Mouse (Mus musculus): ENCODE measurements around the gene Htra1.

The Htra1 gene

GRCm38 (mm10) chr7:130966451-130966850, 30.5 kb downstream of the Htra1 start:
- DNase-seq (ENCODE audit: low read depth, low spot score) = no peak

GRCm38 (mm10) chr7:130966876-130967275, 31.0 kb downstream of the Htra1 start:
- no peak for DNase-seq (ENCODE audit: low read depth, low spot score)

GRCm38 (mm10) chr7:130967901-130968300, 32.0 kb downstream of the Htra1 start:
- DNase-seq (ENCODE audit: low read depth, low spot score) = no peak

GRCm38 (mm10) chr7:130968537-130968936, 32.6 kb downstream of the Htra1 start:
- peak; percentile 68 for DNase-seq (ENCODE audit: low read depth, low spot score)

- no peak for DNase-seq (ENCODE audit: low read depth, low spot score)
Observed at GRCm38 (mm10) chr7:130969076-130969475, 33.2 kb downstream of the Htra1 start.

- no peak for DNase-seq (ENCODE audit: low read depth, low spot score)
Observed at GRCm38 (mm10) chr7:130969507-130969906, 33.6 kb downstream of the Htra1 start.

- DNase-seq (ENCODE audit: low read depth, low spot score) = peak; percentile 70
Observed at GRCm38 (mm10) chr7:130972767-130973166, 36.9 kb downstream of the Htra1 start.

- DNase-seq (ENCODE audit: low read depth, low spot score) = no peak
Observed at GRCm38 (mm10) chr7:130976305-130976935, 40.5 kb downstream of the Htra1 start.

GRCm38 (mm10) chr7:130977794-130978521, 42.0 kb downstream of the Htra1 start:
- peak; percentile 90 for DNase-seq (ENCODE audit: low read depth, low spot score)

GRCm38 (mm10) chr7:130978545-130978944, 42.6 kb downstream of the Htra1 start:
- DNase-seq (ENCODE audit: low read depth, low spot score) = no peak

- peak; percentile 68 for DNase-seq (ENCODE audit: low read depth, low spot score)
Observed at GRCm38 (mm10) chr7:130980130-130980529, 44.2 kb downstream of the Htra1 start.

- no peak for DNase-seq (ENCODE audit: low read depth, low spot score)
Observed at GRCm38 (mm10) chr7:130982371-130982770, 46.5 kb downstream of the Htra1 start.

GRCm38 (mm10) chr7:130982881-130983280, 47.0 kb downstream of the Htra1 start:
- no peak for DNase-seq (ENCODE audit: low read depth, low spot score)

- no peak for DNase-seq (ENCODE audit: low read depth, low spot score)
Observed at GRCm38 (mm10) chr7:130984294-130984693, 48.4 kb downstream of the Htra1 start.

GRCm38 (mm10) chr7:130985193-130985592, 49.3 kb downstream of the Htra1 start:
- no peak for DNase-seq (ENCODE audit: low read depth, low spot score)

- no peak for DNase-seq (ENCODE audit: low read depth, low spot score)
Observed at GRCm38 (mm10) chr7:130985716-130986115, 49.8 kb downstream of the Htra1 start.

GRCm38 (mm10) chr7:130988146-130988545, 52.2 kb downstream of the Htra1 start:
- DNase-seq (ENCODE audit: low read depth, low spot score) = no peak

- no peak for DNase-seq (ENCODE audit: low read depth, low spot score)
Observed at GRCm38 (mm10) chr7:130989371-130989770, 53.5 kb downstream of the Htra1 start.

- no peak for DNase-seq (ENCODE audit: low read depth, low spot score)
Observed at GRCm38 (mm10) chr7:130991174-130991789, 55.4 kb downstream of the Htra1 start.

GRCm38 (mm10) chr7:130993907-130994306, 58.0 kb downstream of the Htra1 start:
- no peak for DNase-seq (ENCODE audit: low read depth, low spot score)

GRCm38 (mm10) chr7:131001976-131002726, 66.2 kb downstream of the Htra1 start:
- no peak for DNase-seq (ENCODE audit: low read depth, low spot score)

- no peak for DNase-seq (ENCODE audit: low read depth, low spot score)
Observed at GRCm38 (mm10) chr7:131004071-131004470, 68.2 kb downstream of the Htra1 start.

Measured in skeletal muscle tissue, adult 2 months (tissue).